Mouse (Mus musculus): ENCODE measurements at regions not wholly inside any gene's neighbourhood (a gene's known extent, or its start where the extent isn't known, plus 50 kb on each side); places are given as distances from the start of the nearest gene placed in this dataset.
A peak's percentile ranks its signal among the peaks of the same experiment; 100 is the strongest.

GRCm38 (mm10) chr14:24924561-24924960 is 437.6 kb downstream of the Rps24 start:
- 60% methylated on average over 3 of the region's 3 CpGs for WGBS

GRCm38 (mm10) chr14:24926086-24927048 is 439.4 kb downstream of the Rps24 start:
- Histone ChIP-seq H3K9ac (ENCODE audit: low read depth, low read length) (no peak overlapping the region), H3K4me1 (replicated peaks; ENCODE audit: control insufficient read depth, insufficient read depth, low read length) (peaks cover 4% of the 10 kb centered on the region; the same call in 1 of the 2 replicates), H3K4me2 (replicated peaks; ENCODE audit: low read depth, low read length) (no peak overlapping the region), H3K36me3 (ENCODE audit: control insufficient read depth, insufficient read depth, low read length) (no peaks in the 10 kb centered on the region), H3K4me3 (ENCODE audit: low read depth, low read length) (no peak overlapping the region), H3K27me3 (ENCODE audit: control insufficient read depth, insufficient read depth, low read length) (no peaks in the 10 kb centered on the region), H3K9me3 (ENCODE audit: control insufficient read depth, low read length) (no peaks in the 10 kb centered on the region), H3K27ac (ENCODE audit: low read depth, low read length) (no peak overlapping the region)
- ATAC-seq (ENCODE audit: low FRiP score) (no peak), DNase-seq (ENCODE audit: low spot score) (no peak)
- 53% methylated on average over 11 of the region's 11 CpGs for WGBS

More at GRCm38 (mm10) chr14:24924561-24924960, 437.6 kb downstream of the Rps24 start:
- Histone ChIP-seq H3K4me2 (replicated peaks; ENCODE audit: low read depth, low read length) (no peak overlapping the region), H3K4me3 (ENCODE audit: low read depth, low read length) (no peak overlapping the region), H3K4me1 (replicated peaks; ENCODE audit: control insufficient read depth, insufficient read depth, low read length) (peaks cover 4% of the 10 kb centered on the region; the same call in 1 of the 2 replicates), H3K36me3 (ENCODE audit: control insufficient read depth, insufficient read depth, low read length) (no peaks in the 10 kb centered on the region), H3K27ac (ENCODE audit: low read depth, low read length) (no peak overlapping the region), H3K9me3 (ENCODE audit: control insufficient read depth, low read length) (no peaks in the 10 kb centered on the region), H3K27me3 (ENCODE audit: control insufficient read depth, insufficient read depth, low read length) (no peaks in the 10 kb centered on the region), H3K9ac (ENCODE audit: low read depth, low read length) (no peak overlapping the region)
- DNase-seq (ENCODE audit: low spot score) (no peak), ATAC-seq (ENCODE audit: low FRiP score) (no peak)

GRCm38 (mm10) chr14:24928726-24929125 is 441.8 kb downstream of the Rps24 start:
- no peak overlapping the region for H3K27ac ChIP-seq (ENCODE audit: low read depth, low read length)
- 85% methylated on average over 3 of the region's 3 CpGs for WGBS
- H3K4me1 ChIP-seq (replicated peaks; ENCODE audit: control insufficient read depth, insufficient read depth, low read length): peaks cover 4% of the 10 kb centered on the region; the same call in 1 of the 2 replicates
- H3K9ac ChIP-seq (ENCODE audit: low read depth, low read length): no peak overlapping the region
- H3K4me2 ChIP-seq (replicated peaks; ENCODE audit: low read depth, low read length): no peak overlapping the region
- no peak overlapping the region for H3K4me3 ChIP-seq (ENCODE audit: low read depth, low read length)
- no peak for DNase-seq (ENCODE audit: low spot score)
- H3K36me3 ChIP-seq (ENCODE audit: control insufficient read depth, insufficient read depth, low read length): no peaks in the 10 kb centered on the region
- H3K27me3 ChIP-seq (ENCODE audit: control insufficient read depth, insufficient read depth, low read length): no peaks in the 10 kb centered on the region
- H3K9me3 ChIP-seq (ENCODE audit: control insufficient read depth, low read length): no peaks in the 10 kb centered on the region
- ATAC-seq (ENCODE audit: low FRiP score): no peak

GRCm38 (mm10) chr14:24930251-24930650 is 443.3 kb downstream of the Rps24 start:
- Histone ChIP-seq H3K9ac (ENCODE audit: low read depth, low read length) (no peak overlapping the region), H3K4me1 (replicated peaks; ENCODE audit: control insufficient read depth, insufficient read depth, low read length) (peaks cover 4% of the 10 kb centered on the region; the same call in 1 of the 2 replicates), H3K27me3 (ENCODE audit: control insufficient read depth, insufficient read depth, low read length) (no peaks in the 10 kb centered on the region), H3K4me2 (replicated peaks; ENCODE audit: low read depth, low read length) (no peak overlapping the region), H3K36me3 (ENCODE audit: control insufficient read depth, insufficient read depth, low read length) (no peaks in the 10 kb centered on the region), H3K27ac (ENCODE audit: low read depth, low read length) (no peak overlapping the region), H3K4me3 (ENCODE audit: low read depth, low read length) (no peak overlapping the region), H3K9me3 (ENCODE audit: control insufficient read depth, low read length) (no peaks in the 10 kb centered on the region)
- ATAC-seq (ENCODE audit: low FRiP score) (no peak), DNase-seq (ENCODE audit: low spot score) (no peak)
- WGBS: 19% methylated on average over 7 of the region's 7 CpGs

GRCm38 (mm10) chr14:24937876-24938275 is 451.0 kb downstream of the Rps24 start:
- no peaks in the 10 kb centered on the region for H3K4me1 ChIP-seq (replicated peaks; ENCODE audit: control insufficient read depth, insufficient read depth, low read length)
- DNase-seq (ENCODE audit: low spot score) (no peak), ATAC-seq (ENCODE audit: low FRiP score) (no peak)
- no peak overlapping the region for H3K4me3 ChIP-seq (ENCODE audit: low read depth, low read length)
- no peaks in the 10 kb centered on the region for H3K27me3 ChIP-seq (ENCODE audit: control insufficient read depth, insufficient read depth, low read length)
- H3K27ac ChIP-seq (ENCODE audit: low read depth, low read length): no peak overlapping the region
- H3K36me3 ChIP-seq (ENCODE audit: control insufficient read depth, insufficient read depth, low read length): no peaks in the 10 kb centered on the region
- H3K4me2 ChIP-seq (replicated peaks; ENCODE audit: low read depth, low read length): no peak overlapping the region
- 93% methylated on average over 2 of the region's 2 CpGs for WGBS
- H3K9me3 ChIP-seq (ENCODE audit: control insufficient read depth, low read length): no peaks in the 10 kb centered on the region
- H3K9ac ChIP-seq (ENCODE audit: low read depth, low read length): no peak overlapping the region

GRCm38 (mm10) chr14:24939068-24939467 is 452.1 kb downstream of the Rps24 start:
- no peak overlapping the region for H3K4me3 ChIP-seq (ENCODE audit: low read depth, low read length)
- H3K36me3 ChIP-seq (ENCODE audit: control insufficient read depth, insufficient read depth, low read length): no peaks in the 10 kb centered on the region
- no peak overlapping the region for H3K9ac ChIP-seq (ENCODE audit: low read depth, low read length)
- ATAC-seq (ENCODE audit: low FRiP score) (no peak), DNase-seq (ENCODE audit: low spot score) (no peak)
- no peak overlapping the region for H3K4me2 ChIP-seq (replicated peaks; ENCODE audit: low read depth, low read length)
- no peaks in the 10 kb centered on the region for H3K4me1 ChIP-seq (replicated peaks; ENCODE audit: control insufficient read depth, insufficient read depth, low read length)
- no peaks in the 10 kb centered on the region for H3K27me3 ChIP-seq (ENCODE audit: control insufficient read depth, insufficient read depth, low read length)
- 90% methylated on average over 4 of the region's 4 CpGs for WGBS
- H3K9me3 ChIP-seq (ENCODE audit: control insufficient read depth, low read length): no peaks in the 10 kb centered on the region
- H3K27ac ChIP-seq (ENCODE audit: low read depth, low read length): no peak overlapping the region

- ATAC-seq (ENCODE audit: low FRiP score): no peak
- WGBS: 82% methylated on average over 9 of the region's 9 CpGs
- Histone ChIP-seq H3K27me3 (ENCODE audit: control insufficient read depth, insufficient read depth, low read length) (no peaks in the 10 kb centered on the region), H3K9ac (ENCODE audit: low read depth, low read length) (no peak overlapping the region), H3K9me3 (ENCODE audit: control insufficient read depth, low read length) (no peaks in the 10 kb centered on the region), H3K4me2 (replicated peaks; ENCODE audit: low read depth, low read length) (no peak overlapping the region), H3K4me3 (ENCODE audit: low read depth, low read length) (no peak overlapping the region), H3K4me1 (replicated peaks; ENCODE audit: control insufficient read depth, insufficient read depth, low read length) (no peaks in the 10 kb centered on the region), H3K27ac (ENCODE audit: low read depth, low read length) (no peak overlapping the region), H3K36me3 (ENCODE audit: control insufficient read depth, insufficient read depth, low read length) (no peaks in the 10 kb centered on the region)
- DNase-seq (ENCODE audit: low spot score): no peak
These were observed 452.7 kb downstream of the Rps24 start for GRCm38 (mm10) chr14:24939476-24940200.

- Histone ChIP-seq H3K27ac (ENCODE audit: low read depth, low read length) (no peak overlapping the region), H3K36me3 (ENCODE audit: control insufficient read depth, insufficient read depth, low read length) (no peaks in the 10 kb centered on the region), H3K4me3 (ENCODE audit: low read depth, low read length) (no peak overlapping the region), H3K27me3 (ENCODE audit: control insufficient read depth, insufficient read depth, low read length) (no peaks in the 10 kb centered on the region), H3K4me1 (replicated peaks; ENCODE audit: control insufficient read depth, insufficient read depth, low read length) (no peaks in the 10 kb centered on the region), H3K9me3 (ENCODE audit: control insufficient read depth, low read length) (no peaks in the 10 kb centered on the region), H3K4me2 (replicated peaks; ENCODE audit: low read depth, low read length) (no peak overlapping the region), H3K9ac (ENCODE audit: low read depth, low read length) (no peak overlapping the region)
- ATAC-seq (ENCODE audit: low FRiP score) (no peak), DNase-seq (ENCODE audit: low spot score) (peak; percentile 37)
- 40% methylated on average over 2 of the region's 2 CpGs for WGBS
These were observed 458.8 kb downstream of the Rps24 start for GRCm38 (mm10) chr14:24945716-24946115.
